Mouse (Mus musculus): ENCODE measurements at regions not wholly inside any gene's neighbourhood (a gene's known extent, or its start where the extent isn't known, plus 50 kb on each side); places are given as distances from the start of the nearest gene placed in this dataset.

- H3K9me3 ChIP-seq (replicated peaks; ENCODE audit: low read length) = peaks cover 54% of the 10 kb centered on the region
- no peaks in the 10 kb centered on the region for H3K79me2 ChIP-seq (replicated peaks; ENCODE audit: control insufficient read depth, extremely low read depth, insufficient read depth, poor library complexity, severe bottlenecking)
- no peak overlapping the region for H3K9ac ChIP-seq (ENCODE audit: insufficient read depth, low read depth)
- H3K27ac ChIP-seq (ENCODE audit: insufficient read depth, low read depth) = no peak overlapping the region
- dilution Hi-C loops (cut with MboI; ENCODE audit: extremely low pct_ligation_motif_present, extremely low pct_unique_long_range_greater_than_20kb, low sequenced_read_pairs) (no loop called here), in situ Hi-C loops (cut with MboI; ENCODE audit: low pct_ligation_motif_present, low pct_unique_long_range_greater_than_20kb, low sequenced_read_pairs) (no loop called here)
- H3K4me3 ChIP-seq (replicated peaks in 1 of 3; ENCODE audit: low read depth in 2 of 3, low read length in 2 of 3, poor library complexity in 1 of 3) = no peak overlapping the region
- no peaks in the 10 kb centered on the region for H3K27me3 ChIP-seq (replicated peaks)
- DNase-seq (ENCODE audit: extremely low read depth) = no peak
- H3K4me2 ChIP-seq (ENCODE audit: insufficient read depth, low read depth, poor library complexity, severe bottlenecking) = no peak overlapping the region
- H3K4me1 ChIP-seq (ENCODE audit: control insufficient read depth in 1 of 2, insufficient read depth in 2 of 2) = no peaks in the 10 kb centered on the region
- TF ChIP-seq CHD1 (IDR thresholded peaks at IDR 0.05; ENCODE audit: low read depth, low read length) = no peak
- TF ChIP-seq USF2 (conservative IDR thresholded peaks at IDR 0.05; ENCODE audit: low read depth, low read length) = no peak
- TF ChIP-seq MEF2A (IDR thresholded peaks at IDR 0.05; ENCODE audit: borderline replicate concordance, low read depth, low read length) = no peak
- TF ChIP-seq USF1 (IDR thresholded peaks at IDR 0.05; ENCODE audit: low read depth, low read length) = no peak
- no peak for TF ChIP-seq POLR2A (IDR thresholded peaks at IDR 0.05; ENCODE audit: low read depth, low read length)
- TF ChIP-seq SIN3A (IDR thresholded peaks at IDR 0.05; ENCODE audit: low read length) = no peak
- no peak for TF ChIP-seq MAFK (IDR thresholded peaks at IDR 0.05; ENCODE audit: insufficient replicate concordance, low read length)
- TF ChIP-seq PAX5 (IDR thresholded peaks at IDR 0.05; ENCODE audit: low read length) = no peak
- no peak for TF ChIP-seq GABPA (IDR thresholded peaks at IDR 0.05; ENCODE audit: insufficient replicate concordance, low read depth, low read length)
- TF ChIP-seq RAD21 (IDR thresholded peaks at IDR 0.05; ENCODE audit: low read depth, low read length) = no peak
- TF ChIP-seq SMC3 (IDR thresholded peaks at IDR 0.05; ENCODE audit: low read depth, low read length) = no peak
- no peak for TF ChIP-seq MAX (IDR thresholded peaks at IDR 0.05; ENCODE audit: low read length)
- TF ChIP-seq ZC3H11A (IDR thresholded peaks at IDR 0.05; ENCODE audit: low read depth, low read length) = no peak
- H3K36me3 ChIP-seq (replicated peaks in 1 of 2; ENCODE audit: control insufficient read depth in 1 of 2, insufficient read depth in 1 of 2, low read length in 1 of 2) = no peaks in the 10 kb centered on the region
Measured at GRCm38 (mm10) chr6:94344296-94344695, 60.6 kb upstream of the Magi1 start.

DNA sequence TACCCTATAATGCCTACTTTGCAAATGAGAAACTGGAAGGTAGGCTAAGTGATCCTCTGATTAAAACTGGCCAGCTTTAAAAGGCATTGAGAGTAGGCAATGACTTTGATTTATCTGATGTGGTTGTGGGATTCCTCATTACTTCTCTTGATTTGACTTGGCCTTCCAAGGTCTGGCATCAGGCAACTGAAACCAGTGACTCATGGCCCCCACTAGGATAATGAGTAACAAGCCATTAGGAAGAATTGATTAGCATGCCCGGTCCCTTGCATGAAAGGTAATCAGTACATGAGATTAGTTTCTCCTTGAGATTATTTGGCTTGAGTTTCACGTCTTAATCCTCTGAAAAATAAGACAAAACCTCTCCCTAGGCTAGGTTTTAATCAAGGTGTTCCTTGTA is 56.8 kb upstream of the Magi1 start:
- Histone ChIP-seq H3K36me3 (replicated peaks in 1 of 2; ENCODE audit: control insufficient read depth in 1 of 2, insufficient read depth in 1 of 2, low read length in 1 of 2) (no peaks in the 10 kb centered on the region), H3K4me2 (ENCODE audit: insufficient read depth, low read depth, poor library complexity, severe bottlenecking) (no peak overlapping the region), H3K4me3 (replicated peaks in 1 of 3; ENCODE audit: low read depth in 2 of 3, low read length in 2 of 3, poor library complexity in 1 of 3) (no peak overlapping the region), H3K9ac (ENCODE audit: insufficient read depth, low read depth) (no peak overlapping the region), H3K27ac (ENCODE audit: insufficient read depth, low read depth) (no peak overlapping the region), H3K79me2 (replicated peaks; ENCODE audit: control insufficient read depth, extremely low read depth, insufficient read depth, poor library complexity, severe bottlenecking) (no peaks in the 10 kb centered on the region), H3K4me1 (ENCODE audit: control insufficient read depth in 1 of 2, insufficient read depth in 2 of 2) (no peaks in the 10 kb centered on the region), H3K27me3 (replicated peaks) (no peaks in the 10 kb centered on the region), H3K9me3 (replicated peaks; ENCODE audit: low read length) (peaks cover 64% of the 10 kb centered on the region)
- TF ChIP-seq MXI1 (IDR thresholded peaks at IDR 0.05; ENCODE audit: low read depth, low read length) = no peak
- TF ChIP-seq CTCF (conservative IDR thresholded peaks at IDR 0.05 in 1 of 2, IDR thresholded peaks at IDR 0.05 in 1 of 2; ENCODE audit: low read depth in 2 of 2, low read length in 2 of 2) = no peak
- TF ChIP-seq EP300 (IDR thresholded peaks at IDR 0.05; ENCODE audit: low read length) = no peak
- no peak for TF ChIP-seq PAX5 (IDR thresholded peaks at IDR 0.05; ENCODE audit: low read length)
- TF ChIP-seq RCOR1 (conservative IDR thresholded peaks at IDR 0.05; ENCODE audit: low read depth, low read length) = no peak
- TF ChIP-seq MYC (IDR thresholded peaks at IDR 0.05; ENCODE audit: low read depth, low read length) = no peak
- no peak for TF ChIP-seq HCFC1 (IDR thresholded peaks at IDR 0.05; ENCODE audit: low read depth, low read length)
- dilution Hi-C loops (cut with MboI; ENCODE audit: extremely low pct_ligation_motif_present, extremely low pct_unique_long_range_greater_than_20kb, low sequenced_read_pairs) (no loop called here), in situ Hi-C loops (cut with MboI; ENCODE audit: low pct_ligation_motif_present, low pct_unique_long_range_greater_than_20kb, low sequenced_read_pairs) (no loop called here)
- no peak for DNase-seq (ENCODE audit: extremely low read depth)

Data from CH12.LX (cell line).